Comparison of ENCODE assay signal across 11 mouse cellular contexts in the genomic region with DNA sequence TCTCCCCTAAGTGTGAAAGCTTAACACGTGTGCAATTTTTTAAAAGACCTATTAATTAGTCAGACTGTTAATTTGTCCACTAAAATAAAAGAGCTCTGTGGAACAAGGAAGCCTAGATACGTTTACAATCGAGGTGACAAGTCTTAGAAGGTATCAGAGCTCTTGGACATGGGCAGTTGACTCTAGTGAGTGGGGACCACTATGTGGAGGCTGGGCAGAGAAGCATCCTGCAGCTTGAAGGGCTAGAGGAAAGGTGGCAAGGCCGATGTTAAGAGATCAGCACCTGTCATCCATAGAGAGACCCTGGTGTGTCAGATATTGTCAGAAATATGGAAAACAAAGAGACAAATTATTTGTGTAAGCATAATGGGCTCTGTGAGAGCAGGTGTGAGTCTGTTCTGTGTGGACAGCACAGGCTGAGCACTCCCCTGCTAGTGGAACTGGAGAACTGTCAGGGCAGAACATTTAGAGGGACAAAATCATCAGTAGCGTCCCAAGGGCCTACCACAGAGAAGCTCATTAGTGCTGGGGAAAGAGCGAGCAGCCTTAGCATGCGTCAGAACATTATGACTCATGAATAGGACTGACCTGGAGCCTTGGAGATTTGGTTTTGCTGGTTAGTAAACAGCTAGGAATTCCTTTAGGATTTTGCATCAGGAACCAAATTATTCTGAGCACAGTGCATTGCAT.
DNase-seq lines count a peak whose midpoint lies in the region; ATAC-seq and TF ChIP-seq lines count a peak whose summit lies in the region.
"Had no signal": no experiment of that assay in that cellular context is flagged by ENCODE, and none has a peak within 500 bp of the region (broad histone marks: within the 10 kb centered on the region; RNA-seq: fewer than 3 reads in every experiment).

No protein-coding gene starts in this region.

- 69% methylated on average over 7 of the region's 7 CpGs for WGBS in embryonic facial prominence, embryonic 14.5 days
- 77% methylated on average over 7 of the region's 7 CpGs for WGBS in embryonic facial prominence, embryonic 10.5 days
- 46% methylated on average over 7 of the region's 7 CpGs for WGBS in hindbrain, embryonic 14.5 days
- WGBS in lung, postnatal 0 days = 79% methylated on average over 7 of the region's 7 CpGs

- POLR2A ChIA-PET in Patski (lab: Charles Lee) = no interaction called here

- DNase-seq in embryonic facial prominence, embryonic 14.5 days (ENCODE audit: low spot score) = peak; percentile 22
- no peak for DNase-seq in embryonic facial prominence, embryonic 10.5 days (ENCODE audit: low spot score)
- DNase-seq in Patski (ENCODE audit: low read depth, low spot score) = no peak
- no peak for DNase-seq in hindbrain, embryonic 14.5 days (ENCODE audit: low spot score)
- DNase-seq in cerebellum, adult 11-12 months = no peak
- DNase-seq in MN1 (ENCODE audit: low spot score) = no peak
- no peak for DNase-seq in lung, postnatal 0 days (ENCODE audit: low spot score)
- DNase-seq: heart, adult 18-20 months; kidney, postnatal 36 days had no signal

- no peaks in the 10 kb centered on the region for H3K79me2 ChIP-seq in myocyte (ENCODE audit: control insufficient read depth, insufficient read depth)

- no peak overlapping the region for H3K9ac ChIP-seq in embryonic facial prominence, embryonic 14.5 days (ENCODE audit: low read depth, low read length)
- no peak overlapping the region for H3K9ac ChIP-seq in hindbrain, embryonic 14.5 days
- H3K9ac ChIP-seq in lung, postnatal 0 days (replicated peaks; ENCODE audit: low read depth) = no peak overlapping the region
- H3K9ac ChIP-seq: liver, embryonic 12.5 days had no signal

- CTCF ChIA-PET in Patski (lab: Charles Lee) = interaction anchor here (1.3 to 1.6 kb wide), 2 partner anchors 10 to 13 kb away, joined by 3 to 5 read pairs; no protein-coding TSS in a partner anchor

- no peaks in the 10 kb centered on the region for H3K27me3 ChIP-seq in embryonic facial prominence, embryonic 14.5 days (replicated peaks; ENCODE audit: control insufficient read depth, insufficient read depth, low read length)
- no peaks in the 10 kb centered on the region for H3K27me3 ChIP-seq in embryonic facial prominence, embryonic 10.5 days (replicated peaks; ENCODE audit: low read depth, poor library complexity, severe bottlenecking)
- H3K27me3 ChIP-seq in Patski (no peaks in the 10 kb centered on the region), myocyte (ENCODE audit: control insufficient read depth, insufficient read depth, insufficient read length) (no peaks in the 10 kb centered on the region)
- no peaks in the 10 kb centered on the region for H3K27me3 ChIP-seq in hindbrain, embryonic 14.5 days (ENCODE audit: control insufficient read depth, insufficient read depth, low read length)
- no peaks in the 10 kb centered on the region for H3K27me3 ChIP-seq in lung, postnatal 0 days (replicated peaks; ENCODE audit: insufficient read depth, low read length)
- H3K27me3 ChIP-seq: liver, embryonic 12.5 days had no signal

- no peak for TF ChIP-seq CTCF in Patski (IDR thresholded peaks at IDR 0.05)
- no peak for TF ChIP-seq CTCF in lung, postnatal 0 days (IDR thresholded peaks at IDR 0.05)

- no peak for TF ChIP-seq POLR2A in myocyte (IDR thresholded peaks at IDR 0.05; ENCODE audit: insufficient read length, low read depth)

- H3ac ChIP-seq in myocyte (ENCODE audit: control insufficient read depth, insufficient read length) = no peak overlapping the region

- no peak overlapping the region for H3K27ac ChIP-seq in embryonic facial prominence, embryonic 14.5 days (replicated peaks; ENCODE audit: low read depth, low read length)
- no peak overlapping the region for H3K27ac ChIP-seq in embryonic facial prominence, embryonic 10.5 days (replicated peaks)
- peak overlapping the region; percentile 77 for H3K27ac ChIP-seq in hindbrain, embryonic 14.5 days
- no peak overlapping the region for H3K27ac ChIP-seq in lung, postnatal 0 days (ENCODE audit: low read length)
- H3K27ac ChIP-seq: liver, embryonic 12.5 days had no signal

- no peaks in the 10 kb centered on the region for H3K4me1 ChIP-seq in embryonic facial prominence, embryonic 14.5 days (ENCODE audit: control insufficient read depth, insufficient read depth, low read length)
- 0 out of 2 replicates have a peak, but pooled peaks cover 3% of the 10 kb centered on the region for H3K4me1 ChIP-seq in embryonic facial prominence, embryonic 10.5 days
- H3K4me1 ChIP-seq in hindbrain, embryonic 14.5 days (replicated peaks; ENCODE audit: control insufficient read depth, insufficient read depth, low read length) = peaks cover 33% of the 10 kb centered on the region
- no peaks in the 10 kb centered on the region for H3K4me1 ChIP-seq in lung, postnatal 0 days (ENCODE audit: insufficient read depth, low read depth, low read length)
- H3K4me1 ChIP-seq: liver, embryonic 12.5 days had no signal

- TF ChIP-seq EP300 in lung, postnatal 0 days (IDR thresholded peaks at IDR 0.05) = no peak

- peak; percentile 41; the same call in 1 of the 2 replicates for ATAC-seq in embryonic facial prominence, embryonic 14.5 days (ENCODE audit: low read depth)
- ATAC-seq in Patski = peak; percentile 26
- ATAC-seq in hindbrain, embryonic 14.5 days (ENCODE audit: low FRiP score) = peak; percentile 73
- no peak for ATAC-seq in lung, postnatal 0 days
- ATAC-seq: liver, embryonic 12.5 days had no signal

- H3K4me3 ChIP-seq in embryonic facial prominence, embryonic 14.5 days (ENCODE audit: low read depth, low read length) = no peak overlapping the region
- H3K4me3 ChIP-seq in embryonic facial prominence, embryonic 10.5 days = no peak overlapping the region
- no peak overlapping the region for H3K4me3 ChIP-seq in hindbrain, embryonic 14.5 days (replicated peaks; ENCODE audit: low read length)
- H3K4me3 ChIP-seq in myocyte = no peak overlapping the region
- H3K4me3 ChIP-seq in lung, postnatal 0 days (ENCODE audit: low read depth, low read length) = no peak overlapping the region
- H3K4me3 ChIP-seq: liver, embryonic 12.5 days had no signal

- in situ Hi-C loops in Patski (cut with MboI; ENCODE audit: low pct_unique_long_range_greater_than_20kb) = no loop called here

- H3K36me3 ChIP-seq in embryonic facial prominence, embryonic 14.5 days (ENCODE audit: control insufficient read depth, insufficient read depth, low read length) = no peaks in the 10 kb centered on the region
- no peaks in the 10 kb centered on the region for H3K36me3 ChIP-seq in embryonic facial prominence, embryonic 10.5 days (replicated peaks)
- H3K36me3 ChIP-seq in hindbrain, embryonic 14.5 days (replicated peaks; ENCODE audit: control insufficient read depth, insufficient read depth) = no peaks in the 10 kb centered on the region
- H3K36me3 ChIP-seq in myocyte (ENCODE audit: control insufficient read depth, insufficient read depth) = no peaks in the 10 kb centered on the region
- no peaks in the 10 kb centered on the region for H3K36me3 ChIP-seq in lung, postnatal 0 days (ENCODE audit: insufficient read depth, low read length)
- H3K36me3 ChIP-seq: liver, embryonic 12.5 days had no signal

- H3K9me3 ChIP-seq in embryonic facial prominence, embryonic 14.5 days (ENCODE audit: control insufficient read depth, low read length) = no peaks in the 10 kb centered on the region
- H3K9me3 ChIP-seq in embryonic facial prominence, embryonic 10.5 days = no peaks in the 10 kb centered on the region
- H3K9me3 ChIP-seq in hindbrain, embryonic 14.5 days (ENCODE audit: control insufficient read depth, low read length) = no peaks in the 10 kb centered on the region
- no peaks in the 10 kb centered on the region for H3K9me3 ChIP-seq in lung, postnatal 0 days (ENCODE audit: low read length)
- H3K9me3 ChIP-seq: liver, embryonic 12.5 days had no signal

- no peak overlapping the region for H3K4me2 ChIP-seq in embryonic facial prominence, embryonic 14.5 days (ENCODE audit: low read depth, low read length)
- no peak overlapping the region for H3K4me2 ChIP-seq in hindbrain, embryonic 14.5 days (replicated peaks)
- H3K4me2 ChIP-seq in myocyte (ENCODE audit: low read depth) = peak overlapping the region; percentile 54
- no peak overlapping the region for H3K4me2 ChIP-seq in lung, postnatal 0 days (replicated peaks; ENCODE audit: low read depth, low read length)
- H3K4me2 ChIP-seq: liver, embryonic 12.5 days had no signal

TF ChIP-seq in myocyte, 11 proteins besides CTCF, POLR2A, EP300 and RAD21:
- TF ChIP-seq TCF3 (IDR thresholded peaks at IDR 0.05; ENCODE audit: insufficient read length, low read depth) = no peak
- TF ChIP-seq POLR2AphosphoS2 (IDR thresholded peaks at IDR 0.05; ENCODE audit: insufficient read length, low read depth) = no peak
- TF ChIP-seq CEBPB (IDR thresholded peaks at IDR 0.05; ENCODE audit: insufficient read depth, poor library complexity, severe bottlenecking) = no peak
- no peak for TF ChIP-seq MYOG (IDR thresholded peaks at IDR 0.05; ENCODE audit: control insufficient read depth in 1 of 3, insufficient read depth in 1 of 3, insufficient read length in 2 of 3, low read depth in 2 of 3)
- TF ChIP-seq E2F4 (IDR thresholded peaks at IDR 0.05; ENCODE audit: insufficient read depth) = no peak
- no peak for TF ChIP-seq MAX (IDR thresholded peaks at IDR 0.05; ENCODE audit: low read depth)
- no peak for TF ChIP-seq REST (IDR thresholded peaks at IDR 0.05; ENCODE audit: insufficient read depth, insufficient read length)
- no peak for TF ChIP-seq TCF12 (IDR thresholded peaks at IDR 0.05; ENCODE audit: insufficient read depth, poor library complexity, severe bottlenecking)
- TF ChIP-seq MYOD1 (IDR thresholded peaks at IDR 0.05; ENCODE audit: control insufficient read depth in 1 of 3, insufficient read length in 2 of 3, low read depth in 2 of 3) = no peak
- TF ChIP-seq SRF (IDR thresholded peaks at IDR 0.05; ENCODE audit: control insufficient read depth, insufficient read length, low read depth) = no peak
- no peak for TF ChIP-seq USF1 (IDR thresholded peaks at IDR 0.05; ENCODE audit: low read depth)
